Mouse (Mus musculus) brain, embryonic 14.5 days (tissue): ENCODE measurements around the gene Cnpy1. TPM values are rescaled to one million over a fixed set of nuclear protein-coding genes. Genes with fewer than 3 reads are reported as not detected.

ENCODE experiments used
- DNase-seq: peaks from one replicate; pipeline ENCODE4 v3.0.0-alpha.2; 2011; ENCODE audit warnings: low read depth
- CTCF ChIP-seq: fragments of 200-500 bp; IDR thresholded peaks from 2 replicates; pipeline ENCODE4 v1.5.1; 2012; ENCODE audit warnings: inconsistent platforms, mild to moderate bottlenecking, moderate library complexity, borderline replicate concordance; ENCODE audit not compliant: insufficient read depth, insufficient read length; ENCODE audit errors: extremely low read depth
- POLR2A ChIP-seq: fragments of 200-500 bp; IDR thresholded peaks from 2 replicates; pipeline ENCODE4 v1.6.1; 2012; ENCODE audit warnings: mild to moderate bottlenecking, inconsistent platforms, borderline replicate concordance; ENCODE audit not compliant: poor library complexity, insufficient read depth, insufficient read length, severe bottlenecking; ENCODE audit errors: extremely low read depth
- polyA plus RNA-seq: library from polyadenylated mRNA; depleted of rRNA; stranded (reverse); fragments of >200 nt; gene quantifications from 2 replicates; pipeline ENCODE4 v1.2.3, GENCODE M21; 2012

Cnpy1 gene
- polyA plus RNA-seq, 1 experiment = 54.6 TPM

DNA sequence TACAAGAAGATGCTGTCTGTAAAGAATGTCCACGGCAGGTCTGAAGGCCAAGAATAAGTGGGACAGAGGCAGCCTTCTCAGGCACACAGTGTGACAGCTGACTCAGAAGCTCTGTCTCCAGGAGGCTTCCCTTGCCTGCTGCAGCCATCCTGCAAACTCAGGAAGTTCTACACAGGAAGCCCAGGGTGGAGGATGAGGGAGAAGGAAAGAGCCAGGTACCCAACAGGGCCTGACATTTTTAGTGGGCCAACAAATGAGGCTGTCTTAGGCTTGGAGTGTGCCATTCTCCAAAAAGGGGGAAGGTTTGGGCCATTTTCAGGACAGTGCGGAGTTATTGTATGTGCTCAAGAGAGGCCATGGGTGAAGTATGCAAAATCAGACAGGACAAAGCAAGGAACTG lies 7.9 kb downstream of the Cnpy1 start:
- TF ChIP-seq POLR2A (no peak), CTCF (no peak)
- DNase-seq = no peak

DNA sequence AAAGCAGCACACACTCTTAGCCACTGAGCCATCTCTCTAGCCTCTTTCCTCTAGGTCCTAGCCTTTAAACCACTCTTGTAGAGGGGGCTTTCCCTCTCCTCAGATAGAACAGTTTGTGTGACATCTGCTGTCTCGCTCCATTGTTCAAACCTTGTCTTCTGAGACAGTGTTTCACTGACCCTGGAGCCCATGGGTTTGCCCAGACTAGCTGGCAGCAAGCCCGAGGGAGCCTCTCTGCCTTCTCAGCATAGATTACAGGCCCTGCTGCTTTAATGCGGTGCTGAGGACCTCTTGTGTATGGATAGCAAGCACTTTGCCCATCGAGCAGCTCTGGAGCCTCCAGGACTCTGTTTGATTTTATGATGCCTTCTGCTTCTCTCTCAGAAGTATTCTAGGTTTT lies 8.6 kb downstream of the Cnpy1 start:
- DNase-seq = peak; percentile 75

DNA sequence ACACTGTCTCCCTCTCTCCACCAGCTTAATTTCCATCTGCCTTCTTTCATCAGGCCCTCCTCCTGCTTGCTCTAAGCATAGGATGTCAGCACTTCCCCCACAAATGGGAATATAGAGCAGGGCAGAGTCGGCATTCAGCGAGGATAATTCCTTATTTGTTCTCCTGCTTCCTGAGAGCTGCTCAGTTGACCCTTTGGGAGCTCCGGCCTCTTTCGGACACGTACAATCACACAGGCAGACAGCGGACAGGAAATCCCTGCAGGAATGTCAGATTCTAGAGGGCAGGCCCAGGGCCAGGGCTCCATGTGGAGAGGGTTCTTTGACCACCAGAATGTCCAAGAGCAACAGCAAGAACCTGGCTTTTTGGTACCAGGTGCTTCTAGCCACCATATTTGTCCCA lies 9.5 kb downstream of the Cnpy1 start:
- TF ChIP-seq POLR2A = no peak
- no peak for TF ChIP-seq CTCF
- DNase-seq = peak; percentile 37

More for the DNA sequence above, 8.6 kb downstream of the Cnpy1 start:
- no peak for TF ChIP-seq POLR2A
- no peak for TF ChIP-seq CTCF

DNA sequence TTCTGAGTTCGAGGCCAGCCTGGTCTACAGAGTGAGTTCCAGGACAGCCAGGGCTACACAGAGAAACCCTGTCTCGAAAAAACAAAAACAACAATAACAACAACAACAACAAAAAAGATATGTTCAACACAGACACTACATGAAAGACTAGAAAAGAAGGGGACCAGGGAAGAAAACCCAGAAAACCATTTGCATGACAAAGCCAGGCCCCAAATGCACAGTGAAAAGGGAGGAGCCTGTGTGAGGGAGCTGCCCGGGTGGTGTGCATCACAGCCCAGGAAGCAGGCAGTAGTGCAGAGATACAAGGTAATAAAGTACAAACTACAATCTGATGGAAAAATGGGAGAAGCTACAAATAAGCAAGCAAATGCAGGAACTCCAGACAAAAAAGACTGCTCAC lies 13.5 kb downstream of the Cnpy1 start:
- TF ChIP-seq CTCF (no peak), POLR2A (no peak)

DNA sequence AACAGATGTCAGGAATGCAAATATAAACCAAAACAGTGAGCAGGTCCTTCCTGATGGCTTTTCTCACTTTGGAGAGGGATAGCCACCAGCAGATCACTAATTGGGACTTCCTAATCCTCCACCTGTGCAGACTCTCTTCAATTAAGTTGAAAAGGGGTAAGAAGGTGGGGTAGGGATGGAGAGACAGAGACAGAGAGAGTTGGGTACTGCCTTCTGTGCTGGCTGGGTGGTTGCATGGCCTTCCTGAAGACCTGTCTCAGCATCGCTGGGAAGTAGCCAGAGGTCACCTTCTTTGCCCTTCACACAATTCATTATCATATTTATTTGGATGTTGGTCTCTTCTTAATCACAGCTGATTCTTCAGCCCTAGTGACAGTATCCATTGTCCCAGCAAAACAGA lies 26.0 kb downstream of the Cnpy1 start:
- DNase-seq = no peak
- TF ChIP-seq POLR2A (no peak), CTCF (no peak)

More for the DNA sequence above, 13.5 kb downstream of the Cnpy1 start:
- no peak for DNase-seq

DNA sequence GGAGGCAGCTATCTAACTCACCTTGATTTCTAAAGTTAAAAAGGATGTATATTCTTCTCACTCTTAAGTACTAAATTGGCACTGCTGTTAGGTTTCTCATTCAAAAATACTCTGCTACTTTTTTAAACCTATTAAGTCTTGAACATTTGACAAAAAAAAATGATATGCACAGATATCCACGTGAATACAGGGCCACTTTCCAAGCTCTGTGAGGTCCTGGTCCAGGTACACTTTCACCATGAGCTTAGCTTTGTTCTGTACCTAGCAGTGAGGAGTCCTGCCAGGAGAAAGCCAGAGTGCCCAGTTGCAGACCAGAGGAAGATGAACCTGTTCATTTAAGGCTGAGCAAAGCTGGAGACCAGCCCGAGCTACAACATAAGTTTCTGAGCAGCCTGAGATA lies 32.2 kb downstream of the Cnpy1 start:
- TF ChIP-seq POLR2A (no peak), CTCF (no peak)

DNA sequence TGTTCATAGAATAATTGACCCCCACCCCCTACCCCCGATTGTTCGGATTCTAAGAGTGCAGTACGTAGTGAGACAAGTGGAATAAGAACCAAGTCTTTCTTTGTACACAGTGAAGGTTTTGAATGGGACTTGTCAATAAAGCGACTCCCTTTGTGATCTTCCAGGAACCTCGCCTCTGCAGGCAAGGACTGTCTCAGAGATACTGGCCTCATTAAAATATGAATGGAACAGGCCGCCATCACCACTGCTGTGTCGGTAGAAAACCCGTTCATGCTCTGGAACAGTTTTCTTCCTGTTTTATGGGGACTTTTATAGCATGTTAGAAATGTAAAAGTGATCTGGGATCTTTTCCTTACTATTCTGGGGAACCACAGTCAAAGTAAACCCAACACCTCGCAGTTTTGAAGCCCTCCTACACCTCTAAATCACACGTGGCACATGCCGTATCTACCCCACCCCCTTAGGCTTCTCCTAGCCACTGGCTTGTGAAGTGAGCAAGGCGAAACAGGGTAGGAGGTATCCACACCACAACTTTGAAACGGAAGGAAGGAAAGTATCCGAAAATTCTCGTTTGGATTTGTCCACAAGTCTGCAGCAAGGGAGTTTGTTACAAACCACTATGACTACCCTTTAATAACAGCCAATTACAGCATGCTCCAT lies 33.8 kb downstream of the Cnpy1 start:
- TF ChIP-seq CTCF = no peak
- no peak for TF ChIP-seq POLR2A
- DNase-seq = peak; percentile 73

More for the DNA sequence above, 32.2 kb downstream of the Cnpy1 start:
- no peak for DNase-seq

DNA sequence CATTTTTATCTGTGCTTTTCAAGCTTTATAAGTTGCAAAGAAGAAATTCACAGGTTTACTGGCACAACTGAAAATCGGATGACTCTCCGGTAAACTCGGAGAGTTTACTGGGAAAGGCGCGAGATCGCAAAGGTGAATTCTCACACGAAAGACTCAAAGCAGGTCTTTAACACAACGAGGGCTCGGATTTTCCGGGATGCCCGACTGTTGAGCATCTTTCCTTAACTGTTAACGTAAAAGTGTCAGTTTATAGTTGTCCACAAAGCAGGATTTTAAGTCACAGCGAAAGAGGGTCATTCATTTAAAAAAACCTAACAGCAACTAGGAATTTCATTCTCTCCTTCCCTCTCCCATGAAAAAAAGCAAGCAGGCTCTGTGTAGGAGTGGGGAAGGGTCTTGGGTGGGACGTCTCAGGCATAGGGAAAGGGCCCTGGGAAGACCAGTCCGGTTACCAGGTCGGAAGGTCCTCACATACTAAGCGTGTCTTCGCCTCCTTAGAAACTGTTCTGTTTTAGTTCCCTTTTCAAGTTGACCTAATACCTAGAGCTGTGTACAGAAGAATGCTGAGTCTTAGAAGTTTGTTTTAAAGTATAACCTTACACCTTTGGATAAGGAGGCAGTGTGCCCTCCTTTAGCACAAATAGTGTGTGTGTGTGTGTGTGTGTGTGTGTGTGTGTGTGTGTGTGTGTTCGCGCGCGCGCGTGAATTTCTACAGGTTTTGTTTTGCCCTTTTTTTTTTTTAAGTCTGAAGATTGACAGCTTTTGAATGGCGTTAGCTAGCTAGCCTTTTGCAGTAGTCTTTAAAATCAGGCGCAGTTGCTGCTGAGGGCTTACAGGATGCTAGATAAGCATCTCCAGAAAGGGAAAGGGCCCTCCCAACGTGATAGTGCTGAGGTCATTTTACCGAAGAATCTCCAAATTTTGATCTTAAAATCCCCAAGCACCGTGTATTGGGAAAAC lies 34.7 kb downstream of the Cnpy1 start:
- DNase-seq = peak; percentile 57
- TF ChIP-seq POLR2A (no peak), CTCF (no peak)

DNA sequence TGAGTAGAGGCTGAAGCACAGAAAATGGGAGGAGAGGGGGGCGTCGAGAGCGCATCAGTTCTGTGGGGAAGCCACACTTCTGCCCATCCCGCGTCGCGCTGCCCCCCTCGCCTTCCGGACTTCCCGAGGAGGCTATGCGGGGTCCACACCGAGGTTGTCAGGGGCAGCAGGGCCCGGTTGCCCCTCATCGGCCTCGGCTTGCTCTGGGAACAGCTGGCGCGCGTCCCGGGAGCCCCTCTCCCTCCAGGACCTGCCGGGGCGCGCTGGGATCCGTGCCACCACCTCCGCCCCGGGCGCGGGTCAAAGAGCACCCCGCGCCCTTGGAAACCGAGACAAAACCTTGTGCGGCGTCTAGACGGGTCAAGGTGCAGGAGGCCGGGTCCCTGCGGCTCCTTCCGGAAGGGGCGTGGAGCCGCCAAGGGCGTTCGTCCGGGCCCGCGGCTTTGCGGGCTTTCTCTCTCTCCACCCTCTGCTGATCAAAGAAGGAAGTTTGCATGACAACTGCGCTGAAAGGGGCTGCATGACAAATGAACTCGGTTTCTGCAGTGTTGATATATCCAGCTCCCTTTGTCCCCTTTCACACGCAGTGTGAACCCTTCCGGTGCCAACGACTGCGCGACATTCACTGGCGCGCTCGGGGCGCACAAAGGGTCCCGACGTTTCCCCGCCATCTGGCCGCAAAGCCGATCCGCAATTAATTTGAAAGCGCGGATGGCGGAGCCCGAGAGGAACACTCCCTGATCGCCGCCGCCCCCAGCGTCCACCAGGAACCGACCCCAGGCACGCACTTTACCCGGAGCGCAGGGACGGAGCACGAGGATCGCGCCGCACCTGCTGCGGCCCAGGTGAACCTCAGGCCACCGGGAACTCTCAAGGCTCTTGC lies 35.8 kb downstream of the Cnpy1 start:
- DNase-seq = peak; percentile 82
- TF ChIP-seq CTCF (no peak), POLR2A (no peak)

DNA sequence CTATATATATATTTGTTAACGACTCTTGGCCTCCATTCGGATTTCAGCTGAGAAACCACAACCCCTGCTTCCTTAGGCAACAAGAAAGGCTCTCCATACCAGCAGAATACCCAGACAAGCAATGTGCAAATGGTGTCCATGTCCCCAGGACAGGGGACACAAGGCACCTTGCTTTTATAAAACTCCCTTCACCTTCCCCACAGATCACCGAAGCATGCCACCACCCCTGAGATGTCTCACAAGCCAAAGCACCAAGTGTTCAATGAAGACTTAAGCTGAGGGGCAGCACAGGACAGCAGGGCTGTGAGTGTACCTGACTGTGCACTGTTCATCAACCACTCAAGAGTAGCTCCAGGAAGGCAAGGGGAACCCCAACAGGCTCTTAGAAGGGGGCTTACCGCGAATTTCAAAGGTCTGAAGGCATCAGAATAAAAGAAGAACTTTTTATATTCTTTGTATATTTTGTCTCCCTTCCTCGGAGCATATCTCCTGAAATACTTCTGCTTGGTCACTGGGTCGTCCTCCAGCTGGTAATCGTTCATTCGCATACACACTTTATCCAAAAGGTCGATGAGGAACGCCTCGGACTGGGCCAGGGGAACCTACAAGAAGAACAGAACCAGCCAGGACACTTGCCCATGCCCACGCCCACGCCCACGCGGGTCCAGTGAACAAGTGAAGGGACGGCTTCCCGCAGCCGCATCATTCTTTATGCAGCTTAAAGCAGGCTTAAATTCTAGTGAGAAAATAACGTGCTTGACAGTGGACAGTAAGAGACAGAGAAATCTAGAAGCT lies 36.7 kb downstream of the Cnpy1 start:
- TF ChIP-seq CTCF (no peak), POLR2A (no peak)
- no peak for DNase-seq
